Mouse (Mus musculus): ENCODE measurements around the gene Rai1. TPM values are rescaled to one million over a fixed set of nuclear protein-coding genes. Genes with fewer than 3 reads are reported as not detected.

Gene Rai1
- total RNA-seq, 1 experiment, result 15.5 TPM

GRCm38 (mm10) chr11:60160454-60161114, 55.8 kb downstream of the Rai1 start:
- Histone ChIP-seq H3K9me3 (ENCODE audit: control insufficient read depth, insufficient read depth, low read depth, low read length) (no peaks in the 10 kb centered on the region), H3K27ac (ENCODE audit: insufficient read depth, low read depth, low read length, poor library complexity, severe bottlenecking) (no peak overlapping the region; the same call in 1 of the 2 replicates), H3K4me1 (ENCODE audit: control insufficient read depth in 2 of 2, insufficient read depth in 2 of 2, low read length in 2 of 2, poor library complexity in 1 of 2) (peaks cover 3 to 20% of the 10 kb centered on the region in 2 experiments; a peak in 3 of 4 replicates), H3K36me3 (ENCODE audit: control insufficient read depth, insufficient read depth, low read length, poor library complexity, severe bottlenecking) (peaks cover 2% of the 10 kb centered on the region; the same call in 1 of the 2 replicates), H3K9ac (ENCODE audit: insufficient read depth, low read depth, low read length, poor library complexity, severe bottlenecking) (no peak overlapping the region), H3K4me3 (ENCODE audit: insufficient read depth in 1 of 2, low read depth in 1 of 2, low read length in 2 of 2, poor library complexity in 1 of 2, severe bottlenecking in 1 of 2) (no peak overlapping the region)
- in situ Hi-C loops (cut with MboI; ENCODE audit: low sequenced_read_pairs in 2 of 2, unreplicated experiment in 2 of 2), result no loop called here
- no peak for DNase-seq (ENCODE audit: low read depth, low spot score)
- no peak for TF ChIP-seq MAFK (IDR thresholded peaks at IDR 0.05; ENCODE audit: insufficient read depth, low read depth, low read length)
- TF ChIP-seq CHD2 (IDR thresholded peaks at IDR 0.05; ENCODE audit: low read depth, low read length), result no peak
- TF ChIP-seq HCFC1 (IDR thresholded peaks at IDR 0.05; ENCODE audit: borderline replicate concordance, insufficient read depth, low read length), result no peak
- TF ChIP-seq ZC3H11A (IDR thresholded peaks at IDR 0.05; ENCODE audit: borderline replicate concordance, low read depth, low read length), result no peak
- no peak for TF ChIP-seq ZNF384 (IDR thresholded peaks at IDR 0.05; ENCODE audit: low read depth, low read length)

GRCm38 (mm10) chr11:60161146-60161874, 56.5 kb downstream of the Rai1 start:
- in situ Hi-C loops (cut with MboI; ENCODE audit: low sequenced_read_pairs in 2 of 2, unreplicated experiment in 2 of 2), result no loop called here
- Histone ChIP-seq H3K36me3 (ENCODE audit: control insufficient read depth, insufficient read depth, low read length, poor library complexity, severe bottlenecking) (peaks cover 2% of the 10 kb centered on the region; the same call in 1 of the 2 replicates), H3K4me1 (ENCODE audit: control insufficient read depth in 2 of 2, insufficient read depth in 2 of 2, low read length in 2 of 2, poor library complexity in 1 of 2) (peaks cover 3 to 20% of the 10 kb centered on the region in 2 experiments; a peak in 3 of 4 replicates)

GRCm38 (mm10) chr11:60162547-60162946, 57.7 kb downstream of the Rai1 start:
- DNase-seq (ENCODE audit: low read depth, low spot score), result no peak
- H3K4me1 ChIP-seq (ENCODE audit: control insufficient read depth in 2 of 2, insufficient read depth in 2 of 2, low read length in 2 of 2, poor library complexity in 1 of 2), result peaks cover 2 to 20% of the 10 kb centered on the region in 2 experiments; a peak in 3 of 4 replicates
- peaks cover 2% of the 10 kb centered on the region; the same call in 1 of the 2 replicates for H3K36me3 ChIP-seq (ENCODE audit: control insufficient read depth, insufficient read depth, low read length, poor library complexity, severe bottlenecking)

More at GRCm38 (mm10) chr11:60161146-60161874, 56.5 kb downstream of the Rai1 start:
- Histone ChIP-seq H3K4me3 (ENCODE audit: insufficient read depth in 1 of 2, low read depth in 1 of 2, low read length in 2 of 2, poor library complexity in 1 of 2, severe bottlenecking in 1 of 2) (no peak overlapping the region), H3K9ac (ENCODE audit: insufficient read depth, low read depth, low read length, poor library complexity, severe bottlenecking) (no peak overlapping the region), H3K27ac (ENCODE audit: insufficient read depth, low read depth, low read length, poor library complexity, severe bottlenecking) (peak overlapping the region; percentile 63; the same call in 1 of the 2 replicates), H3K9me3 (ENCODE audit: control insufficient read depth, insufficient read depth, low read depth, low read length) (no peaks in the 10 kb centered on the region)
- no peak for DNase-seq (ENCODE audit: low read depth, low spot score)
- TF ChIP-seq MAFK (IDR thresholded peaks at IDR 0.05; ENCODE audit: insufficient read depth, low read depth, low read length) (no peak), ZC3H11A (IDR thresholded peaks at IDR 0.05; ENCODE audit: borderline replicate concordance, low read depth, low read length) (no peak)

GRCm38 (mm10) chr11:60163362-60163761, 58.5 kb downstream of the Rai1 start:
- H3K36me3 ChIP-seq (ENCODE audit: control insufficient read depth, insufficient read depth, low read length, poor library complexity, severe bottlenecking), result peaks cover 2% of the 10 kb centered on the region; the same call in 1 of the 2 replicates
- H3K4me1 ChIP-seq (ENCODE audit: control insufficient read depth in 2 of 2, insufficient read depth in 2 of 2, low read length in 2 of 2, poor library complexity in 1 of 2), result peaks cover 2 to 20% of the 10 kb centered on the region in 2 experiments; a peak in 3 of 4 replicates
- no peaks in the 10 kb centered on the region for H3K9me3 ChIP-seq (ENCODE audit: control insufficient read depth, insufficient read depth, low read depth, low read length)
- TF ChIP-seq HCFC1 (IDR thresholded peaks at IDR 0.05; ENCODE audit: borderline replicate concordance, insufficient read depth, low read length) (no peak), ZC3H11A (IDR thresholded peaks at IDR 0.05; ENCODE audit: borderline replicate concordance, low read depth, low read length) (no peak), CHD2 (IDR thresholded peaks at IDR 0.05; ENCODE audit: low read depth, low read length) (no peak), MAFK (IDR thresholded peaks at IDR 0.05; ENCODE audit: insufficient read depth, low read depth, low read length) (no peak), ZNF384 (IDR thresholded peaks at IDR 0.05; ENCODE audit: low read depth, low read length) (no peak)
- DNase-seq (ENCODE audit: low read depth, low spot score), result no peak
- in situ Hi-C loops (cut with MboI; ENCODE audit: low sequenced_read_pairs in 2 of 2, unreplicated experiment in 2 of 2), result no loop called here
- no peak overlapping the region for H3K9ac ChIP-seq (ENCODE audit: insufficient read depth, low read depth, low read length, poor library complexity, severe bottlenecking)
- H3K4me3 ChIP-seq (ENCODE audit: insufficient read depth in 1 of 2, low read depth in 1 of 2, low read length in 2 of 2, poor library complexity in 1 of 2, severe bottlenecking in 1 of 2), result no peak overlapping the region
- H3K27ac ChIP-seq (ENCODE audit: insufficient read depth, low read depth, low read length, poor library complexity, severe bottlenecking), result no peak overlapping the region

More at GRCm38 (mm10) chr11:60162547-60162946, 57.7 kb downstream of the Rai1 start:
- Histone ChIP-seq H3K4me3 (ENCODE audit: insufficient read depth in 1 of 2, low read depth in 1 of 2, low read length in 2 of 2, poor library complexity in 1 of 2, severe bottlenecking in 1 of 2) (no peak overlapping the region), H3K9ac (ENCODE audit: insufficient read depth, low read depth, low read length, poor library complexity, severe bottlenecking) (no peak overlapping the region), H3K9me3 (ENCODE audit: control insufficient read depth, insufficient read depth, low read depth, low read length) (no peaks in the 10 kb centered on the region), H3K27ac (ENCODE audit: insufficient read depth, low read depth, low read length, poor library complexity, severe bottlenecking) (no peak overlapping the region)
- in situ Hi-C loops (cut with MboI; ENCODE audit: low sequenced_read_pairs in 2 of 2, unreplicated experiment in 2 of 2), result no loop called here
- no peak for TF ChIP-seq CHD2 (IDR thresholded peaks at IDR 0.05; ENCODE audit: low read depth, low read length)
- TF ChIP-seq ZC3H11A (IDR thresholded peaks at IDR 0.05; ENCODE audit: borderline replicate concordance, low read depth, low read length), result no peak
- TF ChIP-seq MAFK (IDR thresholded peaks at IDR 0.05; ENCODE audit: insufficient read depth, low read depth, low read length), result no peak

All from ES-E14 (cell line).